Mouse (Mus musculus): Measurements from ENCODE around the gene Rsf1. TPM values are rescaled to one million over a fixed set of nuclear protein-coding genes. Genes with fewer than 3 reads are reported as not detected.

The Rsf1 gene
- polyA plus RNA-seq, 1 experiment, result 23.1 TPM

- Histone ChIP-seq H3K4me1 (ENCODE audit: control insufficient read depth, insufficient read depth, low read length) (no peaks in the 10 kb centered on the region; the same call in 1 of the 2 replicates), H3K4me3 (ENCODE audit: insufficient read depth, low read length) (no peak overlapping the region), H3K27ac (ENCODE audit: insufficient read depth, low read depth, low read length) (no peak overlapping the region)
- no peak for TF ChIP-seq POLR2A (IDR thresholded peaks at IDR 0.05; ENCODE audit: borderline replicate concordance, low read depth, low read length)
- no peak for TF ChIP-seq CTCF (IDR thresholded peaks at IDR 0.05; ENCODE audit: low read depth, low read length)
Observed at GRCm38 (mm10) chr7:97623402-97623801, 43.7 kb downstream of the Rsf1 start.

DNA sequence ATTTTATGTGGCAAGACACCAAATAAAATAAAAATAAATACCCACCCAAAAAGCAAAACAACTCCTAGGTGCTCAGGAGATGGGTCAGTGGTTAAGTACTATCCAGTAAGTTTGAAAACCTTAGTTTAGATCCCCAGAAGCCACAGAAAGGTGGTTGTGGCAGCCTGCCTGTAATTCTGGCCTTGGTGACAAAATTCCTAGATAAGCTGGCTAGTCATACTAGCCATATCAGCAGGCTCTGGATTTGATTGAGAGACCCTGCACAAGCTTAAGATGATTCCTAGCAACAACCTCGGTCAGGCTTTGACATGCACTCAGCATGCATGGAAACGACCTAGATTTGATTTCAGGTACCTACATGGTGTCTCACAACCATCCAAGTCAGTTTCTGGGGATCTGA is 49.7 kb downstream of the Rsf1 start:
- Histone ChIP-seq H3K4me3 (ENCODE audit: insufficient read depth, low read length) (no peak overlapping the region), H3K4me1 (ENCODE audit: control insufficient read depth, insufficient read depth, low read length) (peaks cover 2% of the 10 kb centered on the region), H3K27ac (ENCODE audit: insufficient read depth, low read depth, low read length) (no peak overlapping the region)
- TF ChIP-seq POLR2A (IDR thresholded peaks at IDR 0.05; ENCODE audit: borderline replicate concordance, low read depth, low read length) (no peak), CTCF (IDR thresholded peaks at IDR 0.05; ENCODE audit: low read depth, low read length) (no peak)

DNA sequence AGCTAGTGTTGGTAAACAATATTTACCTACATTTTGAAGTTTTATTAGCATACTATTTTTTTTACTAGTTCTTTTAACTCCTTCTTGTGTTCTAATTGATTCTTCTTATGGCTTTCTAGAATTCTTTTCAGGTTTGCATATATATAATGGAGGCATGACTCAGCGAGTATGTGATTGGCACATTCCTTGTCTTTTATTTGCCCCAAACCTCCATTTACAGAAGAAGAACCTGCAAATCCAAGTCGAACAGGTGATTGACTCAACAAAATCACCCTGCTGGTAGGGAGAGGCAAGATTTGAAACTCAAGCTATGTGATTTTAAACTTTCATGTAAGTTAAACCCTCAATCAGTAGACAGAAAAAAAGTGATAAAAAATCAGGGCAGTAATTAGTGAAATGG is 51.6 kb downstream of the Rsf1 start:
- no peak overlapping the region for H3K27ac ChIP-seq (ENCODE audit: insufficient read depth, low read depth, low read length)
- peaks cover 2% of the 10 kb centered on the region for H3K4me1 ChIP-seq (ENCODE audit: control insufficient read depth, insufficient read depth, low read length)
- TF ChIP-seq CTCF (IDR thresholded peaks at IDR 0.05; ENCODE audit: low read depth, low read length) (no peak), POLR2A (IDR thresholded peaks at IDR 0.05; ENCODE audit: borderline replicate concordance, low read depth, low read length) (no peak)
- no peak overlapping the region for H3K4me3 ChIP-seq (ENCODE audit: insufficient read depth, low read length)

- TF ChIP-seq CTCF (IDR thresholded peaks at IDR 0.05; ENCODE audit: low read depth, low read length), result no peak
- H3K27ac ChIP-seq (ENCODE audit: insufficient read depth, low read depth, low read length), result no peak overlapping the region
- H3K4me3 ChIP-seq (ENCODE audit: insufficient read depth, low read length), result no peak overlapping the region
- peaks cover 9% of the 10 kb centered on the region for H3K4me1 ChIP-seq (ENCODE audit: control insufficient read depth, insufficient read depth, low read length)
Observed at GRCm38 (mm10) chr7:97632897-97633296, 53.2 kb downstream of the Rsf1 start.

DNA sequence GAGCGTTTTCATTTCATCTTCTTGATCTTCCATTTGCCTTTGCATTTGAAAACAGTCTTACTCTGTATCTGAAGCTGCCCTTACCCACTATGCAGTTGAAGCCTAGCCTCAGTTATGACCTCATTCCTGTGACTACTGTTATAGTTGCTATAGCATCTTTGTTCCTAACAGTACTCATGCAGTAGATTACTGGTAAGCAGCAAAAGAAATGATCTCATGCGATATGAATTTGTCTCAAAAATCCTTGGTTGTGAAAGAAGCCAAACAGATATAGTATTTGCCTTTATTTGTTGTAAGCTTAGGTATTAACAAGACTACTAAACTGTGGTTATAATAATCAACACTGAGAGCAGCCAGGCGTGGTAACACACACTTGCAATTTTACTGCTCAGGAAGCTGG is 65.4 kb downstream of the Rsf1 start:
- Histone ChIP-seq H3K4me1 (ENCODE audit: control insufficient read depth, insufficient read depth, low read length) (peaks cover 3% of the 10 kb centered on the region), H3K4me3 (ENCODE audit: insufficient read depth, low read length) (no peak overlapping the region), H3K27ac (ENCODE audit: insufficient read depth, low read depth, low read length) (no peak overlapping the region)
- TF ChIP-seq CTCF (IDR thresholded peaks at IDR 0.05; ENCODE audit: low read depth, low read length), result no peak
- TF ChIP-seq POLR2A (IDR thresholded peaks at IDR 0.05; ENCODE audit: borderline replicate concordance, low read depth, low read length), result no peak

DNA sequence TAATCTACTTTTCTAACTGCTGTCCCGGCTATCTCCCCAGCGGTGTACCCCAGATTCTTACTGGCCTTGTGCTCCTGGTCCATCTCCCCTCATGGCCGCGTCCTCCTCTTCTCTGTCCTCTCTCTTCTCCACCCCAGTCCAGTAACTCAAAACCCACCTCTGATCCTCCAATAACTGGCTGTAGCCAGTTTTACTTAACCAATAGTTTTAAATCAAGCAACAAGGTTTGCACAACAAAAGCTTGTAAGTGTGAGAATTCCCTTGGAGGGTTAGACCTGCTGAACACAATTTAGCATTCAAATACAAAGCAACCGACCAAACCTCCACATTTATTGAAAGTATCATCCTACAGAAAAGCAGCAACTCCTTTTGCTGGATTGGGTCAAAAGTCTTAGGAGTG is 68.0 kb downstream of the Rsf1 start:
- Histone ChIP-seq H3K4me1 (ENCODE audit: control insufficient read depth, insufficient read depth, low read length) (no peaks in the 10 kb centered on the region), H3K4me3 (ENCODE audit: insufficient read depth, low read length) (no peak overlapping the region), H3K27ac (ENCODE audit: insufficient read depth, low read depth, low read length) (no peak overlapping the region)
- TF ChIP-seq POLR2A (IDR thresholded peaks at IDR 0.05; ENCODE audit: borderline replicate concordance, low read depth, low read length) (no peak), CTCF (IDR thresholded peaks at IDR 0.05; ENCODE audit: low read depth, low read length) (no peak)

DNA sequence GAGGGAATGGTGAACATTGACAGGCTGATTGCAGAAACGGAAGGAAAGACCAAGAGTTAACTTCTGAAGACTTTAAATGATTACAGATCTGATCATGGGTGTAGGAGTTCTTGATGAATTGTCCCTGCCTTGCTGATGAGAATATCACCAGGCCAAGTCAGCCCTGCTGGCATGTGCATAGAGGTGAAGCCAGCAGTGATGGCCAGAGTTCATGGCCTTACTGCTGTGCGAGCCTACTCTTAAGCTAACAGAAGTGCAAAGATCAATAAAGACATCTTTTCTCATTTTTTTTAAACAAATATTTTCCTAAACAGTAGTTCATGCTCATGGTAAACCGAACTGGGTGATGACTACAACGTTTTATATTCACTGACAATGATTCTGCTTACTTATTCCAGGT is 71.0 kb downstream of the Rsf1 start:
- Histone ChIP-seq H3K4me3 (ENCODE audit: insufficient read depth, low read length) (no peak overlapping the region), H3K4me1 (ENCODE audit: control insufficient read depth, insufficient read depth, low read length) (no peaks in the 10 kb centered on the region), H3K27ac (ENCODE audit: insufficient read depth, low read depth, low read length) (no peak overlapping the region)
- TF ChIP-seq POLR2A (IDR thresholded peaks at IDR 0.05; ENCODE audit: borderline replicate concordance, low read depth, low read length) (no peak), CTCF (IDR thresholded peaks at IDR 0.05; ENCODE audit: low read depth, low read length) (no peak)

GRCm38 (mm10) chr7:97656144-97656543 is 76.5 kb downstream of the Rsf1 start:
- Histone ChIP-seq H3K4me3 (ENCODE audit: insufficient read depth, low read length) (no peak overlapping the region), H3K27ac (ENCODE audit: insufficient read depth, low read depth, low read length) (no peak overlapping the region), H3K4me1 (ENCODE audit: control insufficient read depth, insufficient read depth, low read length) (no peaks in the 10 kb centered on the region; the same call in 1 of the 2 replicates)
- TF ChIP-seq CTCF (IDR thresholded peaks at IDR 0.05; ENCODE audit: low read depth, low read length) (no peak), POLR2A (IDR thresholded peaks at IDR 0.05; ENCODE audit: borderline replicate concordance, low read depth, low read length) (no peak)

- TF ChIP-seq CTCF (IDR thresholded peaks at IDR 0.05; ENCODE audit: low read depth, low read length), result no peak
- TF ChIP-seq POLR2A (IDR thresholded peaks at IDR 0.05; ENCODE audit: borderline replicate concordance, low read depth, low read length), result no peak
- no peak overlapping the region for H3K4me3 ChIP-seq (ENCODE audit: insufficient read depth, low read length)
- H3K4me1 ChIP-seq (ENCODE audit: control insufficient read depth, insufficient read depth, low read length), result peaks cover 10% of the 10 kb centered on the region
- H3K27ac ChIP-seq (ENCODE audit: insufficient read depth, low read depth, low read length), result no peak overlapping the region
Observed at GRCm38 (mm10) chr7:97661634-97662033, 81.9 kb downstream of the Rsf1 start.

DNA sequence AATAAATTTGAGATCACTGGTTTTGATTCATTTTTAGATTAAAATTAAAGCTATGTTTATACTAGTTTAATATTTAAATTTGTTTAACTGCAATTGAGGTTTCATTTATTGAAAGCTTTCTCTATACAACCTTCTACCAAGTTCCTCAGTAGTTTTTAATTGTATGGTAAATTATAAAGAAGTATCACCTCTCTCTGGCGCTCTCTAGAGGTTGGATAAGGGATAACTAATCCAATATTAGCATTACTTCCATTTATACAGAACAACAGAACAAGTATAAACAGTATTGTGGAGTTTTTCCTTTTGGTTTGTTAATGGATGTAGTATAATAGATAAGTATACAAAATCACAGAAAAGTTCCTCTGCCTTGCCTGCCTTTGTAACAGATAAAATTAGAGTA is 99.5 kb downstream of the Rsf1 start:
- Histone ChIP-seq H3K4me1 (ENCODE audit: control insufficient read depth, insufficient read depth, low read length) (no peaks in the 10 kb centered on the region), H3K4me3 (ENCODE audit: insufficient read depth, low read length) (no peak overlapping the region), H3K27ac (ENCODE audit: insufficient read depth, low read depth, low read length) (no peak overlapping the region)
- no peak for TF ChIP-seq CTCF (IDR thresholded peaks at IDR 0.05; ENCODE audit: low read depth, low read length)
- no peak for TF ChIP-seq POLR2A (IDR thresholded peaks at IDR 0.05; ENCODE audit: borderline replicate concordance, low read depth, low read length)

DNA sequence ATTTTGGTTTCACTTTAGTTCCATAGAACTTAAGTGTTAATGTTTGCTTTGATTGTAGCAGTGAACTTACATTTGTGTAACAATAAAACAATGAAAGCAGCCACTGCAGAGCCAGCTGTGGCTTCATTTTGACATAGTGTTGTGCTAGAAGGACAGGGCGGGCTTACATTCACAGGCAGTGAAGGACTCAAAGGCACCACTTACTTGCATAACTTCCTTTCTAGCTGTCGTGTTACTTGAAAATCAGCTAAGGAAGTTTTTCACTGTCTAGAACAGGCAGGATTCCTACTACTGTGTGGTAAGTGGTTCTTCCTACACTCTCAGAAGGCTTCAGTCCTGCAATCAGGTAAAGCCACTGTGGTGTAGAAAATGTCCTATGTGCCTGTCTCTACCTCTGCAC is 108.1 kb downstream of the Rsf1 start:
- peaks cover 7% of the 10 kb centered on the region for H3K4me1 ChIP-seq (ENCODE audit: control insufficient read depth, insufficient read depth, low read length)
- H3K27ac ChIP-seq (ENCODE audit: insufficient read depth, low read depth, low read length), result 0 out of 2 replicates have a peak overlapping the region, but pooled peaks have one; percentile 3
- TF ChIP-seq CTCF (IDR thresholded peaks at IDR 0.05; ENCODE audit: low read depth, low read length), result no peak
- TF ChIP-seq POLR2A (IDR thresholded peaks at IDR 0.05; ENCODE audit: borderline replicate concordance, low read depth, low read length), result no peak
- H3K4me3 ChIP-seq (ENCODE audit: insufficient read depth, low read length), result no peak overlapping the region

Measured in bone marrow macrophage, adult 2 months (primary cell).